Mouse (Mus musculus) liver, embryonic 14.5 days (tissue): Measurements from ENCODE around the gene Metap2.

Source experiments
- CTCF ChIP-seq: IDR thresholded peaks from 2 replicates; pipeline ENCODE4 v1.5.1; 2016; ENCODE audit warnings: antibody characterized with exemption, low read depth, control low read depth
- EP300 ChIP-seq: IDR thresholded peaks from 2 replicates; pipeline ENCODE4 v1.6.1; 2016; ENCODE audit warnings: antibody characterized with exemption, low read depth

- TF ChIP-seq CTCF (no peak), EP300 (no peak)
These were observed 50.2 kb downstream of the Metap2 start for GRCm38 (mm10) chr10:93846706-93847105.
